Mouse (Mus musculus): ENCODE measurements at regions not wholly inside any gene's neighbourhood (a gene's known extent, or its start where the extent isn't known, plus 50 kb on each side); places are given as distances from the start of the nearest gene placed in this dataset.

- H3K4me2 ChIP-seq = no peak overlapping the region
- H3K27me3 ChIP-seq (replicated peaks) = 0 out of 2 replicates have a peak, but pooled peaks cover 5% of the 10 kb centered on the region
- ATAC-seq = no peak
- no peaks in the 10 kb centered on the region for H3K4me1 ChIP-seq
- H3K27ac ChIP-seq = no peak overlapping the region
- 47% methylated on average over 2 of the region's 2 CpGs for WGBS (ENCODE audit: insufficient replicate concordance)
- H3K9me3 ChIP-seq (replicated peaks) = no peaks in the 10 kb centered on the region
- no peak overlapping the region for H3K9ac ChIP-seq
- no peak overlapping the region for H3K4me3 ChIP-seq
- no peaks in the 10 kb centered on the region for H3K36me3 ChIP-seq
Measured at GRCm38 (mm10) chr3:33902431-33902830, 58.3 kb upstream of the Ccdc39 start.

GRCm38 (mm10) chr3:33903326-33903725, 59.2 kb upstream of the Ccdc39 start:
- Histone ChIP-seq H3K27me3 (replicated peaks) (0 out of 2 replicates have a peak, but pooled peaks cover 5% of the 10 kb centered on the region), H3K36me3 (no peaks in the 10 kb centered on the region), H3K9me3 (replicated peaks) (no peaks in the 10 kb centered on the region), H3K27ac (no peak overlapping the region), H3K4me1 (no peaks in the 10 kb centered on the region), H3K9ac (no peak overlapping the region), H3K4me3 (no peak overlapping the region), H3K4me2 (no peak overlapping the region)
- WGBS (ENCODE audit: insufficient replicate concordance) = 68% methylated on average over 8 of the region's 8 CpGs
- no peak for ATAC-seq

DNA sequence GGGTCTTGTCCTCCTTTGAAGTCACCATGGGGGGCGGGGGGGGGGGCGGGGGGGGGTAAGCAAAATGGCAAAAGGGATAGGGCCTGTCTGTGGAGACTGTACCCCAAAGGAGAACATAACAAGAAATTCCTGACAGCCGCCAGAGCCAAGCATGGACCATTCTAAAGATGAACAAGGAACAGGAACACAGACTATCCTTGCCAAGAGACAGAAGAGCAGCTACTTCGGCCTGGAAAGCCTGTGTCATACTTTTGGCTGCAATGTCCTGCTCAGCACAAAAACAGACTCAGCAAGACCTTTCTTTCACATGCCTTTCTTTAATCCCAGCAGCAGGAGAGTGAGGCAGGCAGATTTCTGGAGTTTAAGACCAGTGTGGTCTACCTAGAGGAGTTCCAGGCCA, 59.7 kb upstream of the Ccdc39 start:
- H3K27ac ChIP-seq = no peak overlapping the region
- no peaks in the 10 kb centered on the region for H3K4me1 ChIP-seq
- ATAC-seq = no peak
- H3K9me3 ChIP-seq (replicated peaks) = no peaks in the 10 kb centered on the region
- H3K9ac ChIP-seq = no peak overlapping the region
- H3K36me3 ChIP-seq = no peaks in the 10 kb centered on the region
- H3K4me2 ChIP-seq = no peak overlapping the region
- 0 out of 2 replicates have a peak, but pooled peaks cover 5% of the 10 kb centered on the region for H3K27me3 ChIP-seq (replicated peaks)
- WGBS (ENCODE audit: insufficient replicate concordance) = 52% methylated on average over 4 of the region's 4 CpGs
- H3K4me3 ChIP-seq = no peak overlapping the region

GRCm38 (mm10) chr3:33904854-33905678, 61.0 kb upstream of the Ccdc39 start:
- ATAC-seq = no peak
- Histone ChIP-seq H3K4me3 (no peak overlapping the region), H3K4me2 (no peak overlapping the region), H3K27me3 (replicated peaks) (0 out of 2 replicates have a peak, but pooled peaks cover 5% of the 10 kb centered on the region), H3K4me1 (no peaks in the 10 kb centered on the region), H3K9ac (no peak overlapping the region), H3K9me3 (replicated peaks) (no peaks in the 10 kb centered on the region), H3K27ac (no peak overlapping the region), H3K36me3 (no peaks in the 10 kb centered on the region)
- 37% methylated on average over 22 of the region's 22 CpGs for WGBS (ENCODE audit: insufficient replicate concordance)

DNA sequence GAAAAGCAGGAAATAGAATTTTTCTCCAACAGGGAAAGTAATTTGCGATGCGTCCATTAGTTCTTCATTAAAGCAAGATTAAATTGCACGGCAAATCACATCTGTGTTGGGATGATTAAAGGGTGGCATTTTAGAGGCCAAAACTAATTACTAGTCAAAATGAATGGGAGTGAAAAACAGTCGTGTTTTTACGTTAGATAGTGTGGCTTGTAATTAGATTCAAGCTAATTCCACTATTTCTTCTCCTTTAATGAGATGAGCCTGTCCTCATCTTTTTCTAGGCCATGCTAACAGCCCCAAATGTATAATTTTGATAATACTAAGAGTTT, 61.5 kb upstream of the Ccdc39 start:
- Histone ChIP-seq H3K4me2 (no peak overlapping the region), H3K9ac (no peak overlapping the region), H3K36me3 (no peaks in the 10 kb centered on the region), H3K27me3 (replicated peaks) (0 out of 2 replicates have a peak, but pooled peaks cover 5% of the 10 kb centered on the region), H3K4me3 (no peak overlapping the region), H3K27ac (no peak overlapping the region), H3K9me3 (replicated peaks) (no peaks in the 10 kb centered on the region), H3K4me1 (no peaks in the 10 kb centered on the region)
- 54% methylated on average over 5 of the region's 5 CpGs for WGBS (ENCODE audit: insufficient replicate concordance)
- no peak for ATAC-seq

GRCm38 (mm10) chr3:33907061-33907460, 63.0 kb upstream of the Ccdc39 start:
- WGBS (ENCODE audit: insufficient replicate concordance) = 68% methylated on average over 8 of the region's 8 CpGs
- no peak overlapping the region for H3K4me2 ChIP-seq
- H3K27ac ChIP-seq = no peak overlapping the region
- H3K9me3 ChIP-seq (replicated peaks) = no peaks in the 10 kb centered on the region
- H3K4me1 ChIP-seq = no peaks in the 10 kb centered on the region
- no peak for ATAC-seq
- H3K4me3 ChIP-seq = no peak overlapping the region
- H3K27me3 ChIP-seq (replicated peaks) = 0 out of 2 replicates have a peak, but pooled peaks cover 5% of the 10 kb centered on the region
- no peaks in the 10 kb centered on the region for H3K36me3 ChIP-seq
- H3K9ac ChIP-seq = no peak overlapping the region

DNA sequence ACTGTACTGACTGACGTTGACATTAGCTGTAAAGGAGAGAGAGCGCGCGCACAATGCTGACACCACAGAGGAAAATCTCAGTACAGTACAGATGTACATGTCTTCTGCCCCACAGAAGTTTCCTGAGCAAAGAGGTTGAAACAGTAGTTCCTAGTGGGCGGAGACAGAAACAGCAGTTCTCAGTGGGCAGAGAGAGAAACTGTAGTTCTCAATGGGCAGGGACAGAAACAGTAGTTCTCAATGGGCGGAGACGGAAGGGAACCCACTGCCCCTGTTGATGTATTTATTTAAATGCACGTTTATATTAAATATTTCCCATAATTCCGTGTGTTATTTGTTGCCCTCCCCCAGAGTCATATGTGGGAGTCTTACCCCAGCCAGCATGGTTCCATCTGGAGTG, 67.4 kb upstream of the Ccdc39 start:
- no peak for ATAC-seq
- 63% methylated on average over 9 of the region's 9 CpGs for WGBS (ENCODE audit: insufficient replicate concordance)
- H3K4me1 ChIP-seq = no peaks in the 10 kb centered on the region
- no peak overlapping the region for H3K4me2 ChIP-seq
- H3K9ac ChIP-seq = no peak overlapping the region
- no peaks in the 10 kb centered on the region for H3K27me3 ChIP-seq (replicated peaks)
- H3K36me3 ChIP-seq = no peaks in the 10 kb centered on the region
- H3K27ac ChIP-seq = no peak overlapping the region
- no peak overlapping the region for H3K4me3 ChIP-seq
- no peaks in the 10 kb centered on the region for H3K9me3 ChIP-seq (replicated peaks)

DNA sequence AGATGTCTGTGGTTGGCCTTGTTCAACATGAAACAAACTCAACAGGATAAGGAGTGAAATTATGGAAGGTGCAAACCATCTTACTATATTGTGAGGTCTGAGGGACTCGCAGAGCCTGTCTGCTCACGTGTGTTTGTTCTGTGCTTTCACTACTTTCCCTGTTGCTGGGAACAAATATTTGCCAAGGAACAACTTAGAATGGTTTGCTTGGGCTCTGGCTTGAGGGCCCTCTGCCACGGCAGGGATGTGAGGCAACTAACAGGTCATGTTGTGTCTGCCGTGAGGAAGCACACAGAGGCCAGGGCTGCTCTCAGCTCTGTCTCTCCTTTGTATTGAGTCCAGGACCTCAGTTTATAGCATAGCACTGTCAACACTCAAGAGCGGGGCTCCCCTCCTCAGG, 69.4 kb upstream of the Ccdc39 start:
- H3K4me3 ChIP-seq = no peak overlapping the region
- H3K27me3 ChIP-seq (replicated peaks) = no peaks in the 10 kb centered on the region
- H3K9me3 ChIP-seq (replicated peaks) = no peaks in the 10 kb centered on the region
- no peak for ATAC-seq
- H3K27ac ChIP-seq = no peak overlapping the region
- H3K9ac ChIP-seq = no peak overlapping the region
- 53% methylated on average over 5 of the region's 5 CpGs for WGBS (ENCODE audit: insufficient replicate concordance)
- H3K36me3 ChIP-seq = no peaks in the 10 kb centered on the region
- H3K4me2 ChIP-seq = no peak overlapping the region
- H3K4me1 ChIP-seq = peaks cover 3% of the 10 kb centered on the region; the same call in 1 of the 2 replicates

GRCm38 (mm10) chr3:33914386-33914785, 70.3 kb upstream of the Ccdc39 start:
- H3K9ac ChIP-seq = no peak overlapping the region
- H3K4me1 ChIP-seq = peaks cover 3% of the 10 kb centered on the region; the same call in 1 of the 2 replicates
- 56% methylated on average over 9 of the region's 9 CpGs for WGBS (ENCODE audit: insufficient replicate concordance)

DNA sequence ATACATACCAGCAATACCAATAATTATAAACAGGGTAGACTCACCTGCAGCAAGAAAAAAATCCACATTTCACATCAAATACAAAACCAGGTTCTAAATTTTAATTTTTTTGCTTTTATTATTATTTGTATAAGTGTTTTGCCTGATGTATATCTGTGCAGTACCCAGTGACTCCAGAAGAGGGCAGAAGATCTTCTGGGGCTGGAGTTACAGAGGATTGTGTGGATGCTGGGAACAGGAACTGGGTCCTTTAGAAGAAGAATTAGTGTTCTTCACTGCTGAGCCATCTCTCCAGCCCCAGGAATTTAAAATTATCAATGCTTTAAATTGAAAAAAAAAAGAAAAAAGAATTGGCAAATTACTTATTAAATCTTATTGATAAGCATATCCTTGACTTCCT, 71.7 kb upstream of the Ccdc39 start:
- ATAC-seq = no peak

More at GRCm38 (mm10) chr3:33914386-33914785, 70.3 kb upstream of the Ccdc39 start:
- Histone ChIP-seq H3K4me2 (no peak overlapping the region), H3K4me3 (no peak overlapping the region), H3K27ac (no peak overlapping the region), H3K27me3 (replicated peaks) (no peaks in the 10 kb centered on the region), H3K9me3 (replicated peaks) (no peaks in the 10 kb centered on the region), H3K36me3 (no peaks in the 10 kb centered on the region)
- ATAC-seq = no peak

GRCm38 (mm10) chr3:33916318-33916717, 72.2 kb upstream of the Ccdc39 start:
- H3K27me3 ChIP-seq (replicated peaks) = no peaks in the 10 kb centered on the region
- H3K9ac ChIP-seq = no peak overlapping the region
- peaks cover 3% of the 10 kb centered on the region; the same call in 1 of the 2 replicates for H3K4me1 ChIP-seq
- no peaks in the 10 kb centered on the region for H3K36me3 ChIP-seq
- no peaks in the 10 kb centered on the region for H3K9me3 ChIP-seq (replicated peaks)
- H3K4me2 ChIP-seq = no peak overlapping the region
- no peak for ATAC-seq
- H3K27ac ChIP-seq = no peak overlapping the region
- WGBS (ENCODE audit: insufficient replicate concordance) = 76% methylated on average over 10 of the region's 10 CpGs
- H3K4me3 ChIP-seq = no peak overlapping the region

More for the DNA sequence above, 71.7 kb upstream of the Ccdc39 start:
- peaks cover 3% of the 10 kb centered on the region; the same call in 1 of the 2 replicates for H3K4me1 ChIP-seq
- H3K9me3 ChIP-seq (replicated peaks) = no peaks in the 10 kb centered on the region
- H3K27ac ChIP-seq = no peak overlapping the region
- no peaks in the 10 kb centered on the region for H3K27me3 ChIP-seq (replicated peaks)
- no peak overlapping the region for H3K4me2 ChIP-seq
- H3K36me3 ChIP-seq = no peaks in the 10 kb centered on the region
- no peak overlapping the region for H3K9ac ChIP-seq
- no peak overlapping the region for H3K4me3 ChIP-seq

DNA sequence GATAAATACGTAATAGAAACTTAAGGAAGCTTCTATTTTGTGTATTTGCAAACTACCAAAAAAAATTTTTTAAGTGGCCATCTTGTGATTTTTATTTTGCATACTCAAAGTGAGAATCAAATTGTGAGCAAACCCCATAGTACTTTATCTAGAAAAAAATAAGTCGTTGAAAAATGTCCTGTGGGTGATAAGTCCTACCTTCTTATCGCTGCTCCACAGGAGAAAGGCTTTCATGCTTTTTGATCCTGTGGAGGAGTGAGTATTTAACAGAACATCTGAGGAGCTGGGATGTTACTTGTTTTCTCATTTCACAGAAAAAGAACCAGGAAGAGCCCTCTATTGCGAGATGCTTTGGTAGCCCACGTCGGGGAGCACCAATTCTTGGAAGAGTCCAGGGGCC, 72.7 kb upstream of the Ccdc39 start:
- Histone ChIP-seq H3K27ac (no peak overlapping the region), H3K4me1 (peaks cover 3% of the 10 kb centered on the region; the same call in 1 of the 2 replicates), H3K36me3 (no peaks in the 10 kb centered on the region), H3K4me3 (no peak overlapping the region), H3K9ac (no peak overlapping the region), H3K9me3 (replicated peaks) (no peaks in the 10 kb centered on the region), H3K4me2 (no peak overlapping the region), H3K27me3 (replicated peaks) (no peaks in the 10 kb centered on the region)
- 63% methylated on average over 6 of the region's 6 CpGs for WGBS (ENCODE audit: insufficient replicate concordance)
- no peak for ATAC-seq
